Mouse (Mus musculus): Measurements from ENCODE around the gene Heatr4. TPM values are rescaled to one million over a fixed set of nuclear protein-coding genes. Genes with fewer than 3 reads are reported as not detected.
"Not testable (repeated sequence)": the region's sequence is repeated elsewhere in the genome, so short reads cannot be mapped to it uniquely, and the experiment has no call there.

Heatr4 gene
- polyA plus RNA-seq (2012; rRNA removed): 0.05 TPM in 1 of 2 replicates, not detected in the other

DNA sequence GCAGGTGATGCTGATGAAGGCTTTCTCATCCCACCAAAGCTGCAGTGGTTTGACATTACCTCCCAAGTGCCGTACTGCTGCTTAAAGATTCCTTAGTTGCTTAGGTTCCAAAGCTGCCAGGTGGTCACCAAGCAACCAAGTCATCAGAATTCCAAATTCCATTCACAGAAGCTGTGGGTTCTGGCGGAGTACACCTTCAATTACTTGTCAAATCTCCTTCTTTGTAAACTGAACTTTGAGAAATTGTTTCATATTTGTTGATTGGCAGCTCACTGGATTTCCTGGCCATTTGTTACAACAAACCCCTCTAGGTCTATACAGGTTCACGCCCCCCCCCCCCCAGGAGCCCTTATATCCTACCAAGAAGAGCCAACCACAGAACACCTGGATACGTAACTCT, at the start of gene Heatr4:
Heatr4 (minus strand) TSS at position 101 of the 400 bp plus-strand sequence.
- Histone ChIP-seq H3K4me1 (ENCODE audit: control insufficient read depth, insufficient read depth, low read length) (peaks cover 5% of the 10 kb centered on the region; the same call in 1 of the 2 replicates), H3K4me3 (replicated peaks; ENCODE audit: extremely low read depth, low read depth, low read length) (no peak within 1 kb of the TSS)
- no peak for DNase-seq
- TF ChIP-seq CTCF (IDR thresholded peaks at IDR 0.05; ENCODE audit: insufficient read depth, low read length): no peak
- TF ChIP-seq POLR2A (IDR thresholded peaks at IDR 0.05; ENCODE audit: borderline replicate concordance, extremely low read depth, low read depth, low read length): no peak
- 79% methylated on average over 4 of the region's 4 CpGs for WGBS

GRCm38 (mm10) chr12:84034108-84034507, 49.5 kb upstream of the Heatr4 start:
- TF ChIP-seq CTCF (IDR thresholded peaks at IDR 0.05; ENCODE audit: insufficient read depth, low read length) (no peak), POLR2A (IDR thresholded peaks at IDR 0.05; ENCODE audit: borderline replicate concordance, extremely low read depth, low read depth, low read length) (no peak)
- 32% methylated on average over 4 of the region's 4 CpGs for WGBS

DNA sequence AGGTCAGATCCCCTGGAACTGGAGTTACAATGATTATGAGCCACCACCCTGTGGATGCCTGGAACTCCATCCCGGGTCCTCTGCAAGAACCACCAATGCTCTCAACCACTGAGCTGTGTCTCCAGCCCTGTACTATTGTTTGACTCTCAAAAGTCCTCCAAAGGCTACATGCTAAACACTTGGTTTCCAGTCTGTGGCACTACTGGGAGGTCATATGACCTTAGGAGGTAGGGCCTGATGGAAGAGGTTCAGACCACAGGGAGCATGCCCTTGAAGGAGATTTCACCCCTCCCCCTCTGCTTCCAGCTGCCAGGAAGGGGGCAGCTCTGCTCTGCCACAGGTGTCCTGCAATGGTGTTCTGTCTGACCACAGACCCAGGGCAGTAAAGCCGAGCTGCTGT, 48.6 kb upstream of the Heatr4 start:
- H3K4me1 ChIP-seq (ENCODE audit: control insufficient read depth, insufficient read depth, low read length); DNase-seq; H3K4me3 ChIP-seq (replicated peaks; ENCODE audit: extremely low read depth, low read depth, low read length): not testable (repeated sequence)
- 76% methylated on average over 2 of the region's 2 CpGs for WGBS

More at GRCm38 (mm10) chr12:84034108-84034507, 49.5 kb upstream of the Heatr4 start:
- peaks cover 3% of the 10 kb centered on the region; the same call in 1 of the 2 replicates for H3K4me1 ChIP-seq (ENCODE audit: control insufficient read depth, insufficient read depth, low read length)
- no peak for DNase-seq
- no peak overlapping the region for H3K4me3 ChIP-seq (replicated peaks; ENCODE audit: extremely low read depth, low read depth, low read length)

GRCm38 (mm10) chr12:84032854-84033253, 48.2 kb upstream of the Heatr4 start:
- DNase-seq: no peak
- TF ChIP-seq POLR2A (IDR thresholded peaks at IDR 0.05; ENCODE audit: borderline replicate concordance, extremely low read depth, low read depth, low read length) (no peak), CTCF (IDR thresholded peaks at IDR 0.05; ENCODE audit: insufficient read depth, low read length) (no peak)
- Histone ChIP-seq H3K4me3 (replicated peaks; ENCODE audit: extremely low read depth, low read depth, low read length) (no peak overlapping the region), H3K4me1 (ENCODE audit: control insufficient read depth, insufficient read depth, low read length) (no peaks in the 10 kb centered on the region)
- WGBS: 89% methylated on average over 4 of the region's 4 CpGs

DNA sequence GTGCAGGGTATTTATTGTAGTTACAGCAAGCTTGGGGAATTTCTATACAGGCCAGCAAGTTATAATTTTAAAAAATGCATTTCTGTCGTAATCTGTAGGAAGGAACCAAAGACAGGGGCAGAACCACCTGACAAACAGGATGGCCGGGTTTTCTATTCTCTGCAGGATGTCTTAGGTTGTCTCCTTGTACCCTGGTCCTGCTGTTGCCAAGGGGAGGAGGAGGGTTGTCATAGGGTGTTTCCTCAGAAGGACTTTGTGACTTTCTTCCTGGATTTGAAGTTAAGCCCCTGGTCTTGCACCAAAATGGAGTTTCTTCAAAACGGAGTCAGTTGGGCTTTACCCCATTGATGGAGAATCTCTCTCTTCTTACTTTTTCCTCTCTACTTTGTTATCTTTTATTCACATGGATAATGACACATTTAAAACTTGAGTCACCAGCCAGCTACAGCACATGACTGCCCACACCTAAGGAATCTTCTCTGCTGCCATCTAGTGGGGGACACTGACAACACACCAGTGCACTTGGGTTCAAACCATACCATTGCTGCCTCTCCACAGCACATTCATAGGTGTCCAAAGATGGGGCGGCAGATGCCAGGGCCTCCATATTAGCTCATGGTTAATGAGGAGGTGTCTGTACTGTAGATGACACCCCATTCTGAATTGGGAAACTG, 46.1 kb upstream of the Heatr4 start:
- 46% methylated on average over 4 of the region's 4 CpGs for WGBS
- Histone ChIP-seq H3K4me3 (replicated peaks; ENCODE audit: extremely low read depth, low read depth, low read length) (no peak overlapping the region), H3K4me1 (ENCODE audit: control insufficient read depth, insufficient read depth, low read length) (no peaks in the 10 kb centered on the region)
- DNase-seq: peak; percentile 67
- peak; percentile 91 for TF ChIP-seq CTCF (IDR thresholded peaks at IDR 0.05; ENCODE audit: insufficient read depth, low read length)
- no peak for TF ChIP-seq POLR2A (IDR thresholded peaks at IDR 0.05; ENCODE audit: borderline replicate concordance, extremely low read depth, low read depth, low read length)

GRCm38 (mm10) chr12:84029043-84029442, 44.4 kb upstream of the Heatr4 start:
- 97% methylated on average over 1 of the region's 1 CpGs for WGBS
- H3K4me3 ChIP-seq (replicated peaks; ENCODE audit: extremely low read depth, low read depth, low read length); DNase-seq; H3K4me1 ChIP-seq (ENCODE audit: control insufficient read depth, insufficient read depth, low read length): not testable (repeated sequence)

- H3K4me1 ChIP-seq (ENCODE audit: control insufficient read depth, insufficient read depth, low read length); H3K4me3 ChIP-seq (replicated peaks; ENCODE audit: extremely low read depth, low read depth, low read length); DNase-seq: not testable (repeated sequence)
- WGBS: 71% methylated on average over 3 of the region's 3 CpGs
Observed at GRCm38 (mm10) chr12:84028328-84028727, 43.7 kb upstream of the Heatr4 start.

DNA sequence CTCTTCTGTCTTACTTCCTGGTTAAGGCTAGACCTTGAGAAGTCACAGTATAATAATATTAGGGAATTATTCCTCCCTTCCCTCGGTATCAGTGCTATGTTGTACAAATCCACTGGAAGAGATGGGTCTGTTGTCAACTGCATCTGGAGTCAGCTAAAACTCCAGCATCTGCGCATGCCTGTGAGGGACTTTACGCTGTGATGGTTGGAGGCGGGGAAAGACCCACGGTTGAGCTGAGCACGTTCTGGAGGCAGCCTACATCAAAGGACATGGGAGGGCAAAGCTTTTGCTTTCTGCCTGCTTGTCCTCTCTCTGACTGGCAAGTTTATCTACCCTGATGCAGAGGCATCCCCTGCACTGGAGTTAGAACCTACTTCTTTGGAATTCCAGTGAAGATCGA, 41.2 kb upstream of the Heatr4 start:
- 86% methylated on average over 7 of the region's 7 CpGs for WGBS
- TF ChIP-seq POLR2A (IDR thresholded peaks at IDR 0.05; ENCODE audit: borderline replicate concordance, extremely low read depth, low read depth, low read length) (no peak), CTCF (IDR thresholded peaks at IDR 0.05; ENCODE audit: insufficient read depth, low read length) (no peak)
- H3K4me3 ChIP-seq (replicated peaks; ENCODE audit: extremely low read depth, low read depth, low read length): no peak overlapping the region
- no peak for DNase-seq
- no peaks in the 10 kb centered on the region for H3K4me1 ChIP-seq (ENCODE audit: control insufficient read depth, insufficient read depth, low read length)

DNA sequence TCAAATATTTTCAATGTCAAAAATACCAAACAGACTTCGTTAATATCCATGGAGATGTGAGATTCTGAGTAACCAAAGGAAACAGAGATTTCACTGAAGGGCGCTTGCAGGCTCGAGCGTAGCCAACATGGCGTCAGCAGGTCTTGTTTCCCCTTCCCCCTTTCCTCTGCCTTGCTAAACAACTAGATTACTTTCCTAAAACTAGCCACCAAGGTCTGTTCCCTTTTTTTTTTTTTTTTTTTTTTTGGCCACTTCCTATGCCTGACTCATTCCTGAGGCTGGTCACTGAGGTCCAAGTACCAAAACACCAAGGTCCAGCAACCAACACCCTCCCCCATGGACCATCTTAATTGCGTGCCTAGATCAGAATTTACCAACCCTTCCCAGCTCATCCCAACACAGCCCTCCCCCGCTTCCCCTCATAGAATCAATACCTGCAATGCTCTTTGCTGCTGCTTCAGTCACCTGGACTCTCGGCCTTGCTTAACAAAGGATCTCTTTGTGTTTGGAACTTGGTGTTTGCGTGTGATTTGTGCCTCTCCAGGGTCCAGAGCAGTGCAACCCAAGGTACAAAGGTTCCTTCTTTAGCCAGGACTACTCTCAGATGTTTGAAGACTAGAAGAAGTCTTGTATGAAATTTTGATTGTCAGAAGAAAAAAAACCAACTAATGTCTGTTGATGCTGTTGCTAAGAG, 38.5 kb upstream of the Heatr4 start:
- WGBS: 82% methylated on average over 9 of the region's 9 CpGs
- DNase-seq: no peak
- H3K4me1 ChIP-seq (ENCODE audit: control insufficient read depth, insufficient read depth, low read length): no peaks in the 10 kb centered on the region
- TF ChIP-seq POLR2A (IDR thresholded peaks at IDR 0.05; ENCODE audit: borderline replicate concordance, extremely low read depth, low read depth, low read length) (no peak), CTCF (IDR thresholded peaks at IDR 0.05; ENCODE audit: insufficient read depth, low read length) (no peak)
- H3K4me3 ChIP-seq (replicated peaks; ENCODE audit: extremely low read depth, low read depth, low read length): no peak overlapping the region

DNA sequence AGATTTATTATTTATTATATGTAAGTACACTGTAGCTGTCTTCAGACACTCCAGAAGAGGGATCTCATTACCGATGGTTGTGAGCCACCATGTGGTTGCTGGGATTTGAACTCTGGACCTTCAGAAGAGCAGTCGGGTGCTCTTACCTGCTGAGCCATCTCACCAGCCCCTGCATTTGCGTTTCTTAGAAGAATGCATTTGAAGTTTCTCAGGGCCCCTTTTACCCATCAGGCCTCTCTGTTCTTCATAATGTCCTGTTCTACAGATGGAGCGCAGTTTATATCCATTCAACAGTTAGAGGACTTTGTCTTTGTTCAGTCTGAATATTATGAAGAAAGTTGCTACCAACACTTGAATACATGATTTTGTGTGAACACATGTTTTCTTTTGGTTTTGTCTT, 37.6 kb upstream of the Heatr4 start:
- 89% methylated on average over 4 of the region's 4 CpGs for WGBS
- H3K4me3 ChIP-seq (replicated peaks; ENCODE audit: extremely low read depth, low read depth, low read length); DNase-seq: not testable (repeated sequence)

DNA sequence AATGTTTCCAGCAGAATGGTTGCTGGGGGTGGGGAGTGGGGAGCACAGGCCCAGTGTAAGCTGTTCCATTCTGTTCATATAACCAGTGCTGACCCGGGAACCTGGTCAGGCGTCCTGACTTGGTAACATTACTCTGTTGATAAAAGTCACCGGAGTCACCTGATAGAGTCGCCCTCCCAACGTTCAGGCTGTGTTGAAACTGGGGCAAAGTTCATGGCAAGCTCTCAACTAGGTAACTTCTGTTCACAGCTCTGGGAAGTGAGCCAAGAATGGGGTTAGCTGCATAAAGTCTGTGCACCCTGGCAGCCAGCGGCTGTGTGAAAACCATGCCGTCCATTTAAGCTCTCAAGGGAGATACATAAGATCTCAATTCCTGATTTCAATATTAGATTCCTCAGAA, 35.9 kb upstream of the Heatr4 start:
- WGBS: 29% methylated on average over 7 of the region's 7 CpGs
- not testable (repeated sequence) for H3K4me3 ChIP-seq (replicated peaks; ENCODE audit: extremely low read depth, low read depth, low read length); H3K4me1 ChIP-seq (ENCODE audit: control insufficient read depth, insufficient read depth, low read length)
- DNase-seq: peak; percentile 75

More for the DNA sequence above, 37.6 kb upstream of the Heatr4 start:
- not testable (repeated sequence) for H3K4me1 ChIP-seq (ENCODE audit: control insufficient read depth, insufficient read depth, low read length)

All from lung, adult 2 months (tissue).